Comparison of ENCODE assay signal across 21 mouse cellular contexts in the genomic region with DNA sequence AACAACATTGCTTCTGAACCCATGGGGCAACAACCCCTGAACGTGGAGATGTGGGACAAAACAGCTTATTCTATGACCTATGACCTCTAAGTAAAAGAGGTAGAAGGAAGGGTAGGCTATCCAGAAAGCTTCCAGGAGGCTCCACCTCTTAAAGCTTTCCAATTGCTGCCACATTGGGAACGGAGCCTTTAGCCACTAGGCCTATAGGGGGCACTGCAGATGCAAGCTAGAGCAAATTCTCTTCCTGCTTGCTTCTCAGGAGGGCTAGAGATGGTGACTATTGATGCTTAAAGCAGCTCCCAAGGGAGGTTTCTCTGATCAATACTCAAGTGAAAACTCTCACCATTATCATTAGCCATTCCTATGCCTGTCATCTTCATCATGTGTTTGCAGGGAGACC.
DNase-seq lines count a peak whose midpoint lies in the region; ATAC-seq and TF ChIP-seq lines count a peak whose summit lies in the region.
"Had no signal": no experiment of that assay in that cellular context is flagged by ENCODE, and none has a peak within 500 bp of the region (broad histone marks: within the 10 kb centered on the region; RNA-seq: fewer than 3 reads in every experiment).

No protein-coding gene starts in this region.

- H3K27ac ChIP-seq in forebrain, postnatal 0 days (ENCODE audit: low read depth, low read length): no peak overlapping the region
- no peak overlapping the region for H3K27ac ChIP-seq in forebrain, embryonic 13.5 days
- H3K27ac ChIP-seq in liver, postnatal 0 days (ENCODE audit: low read depth): no peak overlapping the region
- no peak overlapping the region for H3K27ac ChIP-seq in liver, embryonic 12.5 days
- H3K27ac ChIP-seq in CH12.LX (ENCODE audit: insufficient read depth, low read depth): no peak overlapping the region
- no peak overlapping the region for H3K27ac ChIP-seq in cortical plate, adult 2 months (ENCODE audit: insufficient read depth, low read length)
- H3K27ac ChIP-seq: embryonic facial prominence, embryonic 12.5 days; heart, adult 2 months; hindbrain, embryonic 15.5 days; neural tube, embryonic 12.5 days had no signal

- peak; percentile 27 for TF ChIP-seq CTCF in forebrain, postnatal 0 days (IDR thresholded peaks at IDR 0.05; ENCODE audit: low read depth)
- peak; percentile 19; the same call in 1 of the 2 replicates for TF ChIP-seq CTCF in liver, postnatal 0 days (IDR thresholded peaks at IDR 0.05; ENCODE audit: low read depth)
- peak; percentile 36 to 70; a peak in 3 of 4 replicates for TF ChIP-seq CTCF in CH12.LX (conservative IDR thresholded peaks at IDR 0.05 in 1 of 2, IDR thresholded peaks at IDR 0.05 in 1 of 2; ENCODE audit: low read depth in 2 of 2, low read length in 2 of 2)
- TF ChIP-seq CTCF in cortical plate, adult 2 months (IDR thresholded peaks at IDR 0.05; ENCODE audit: extremely low read depth, insufficient read depth, low read length): peak; percentile 43

- H3K4me2 ChIP-seq in forebrain, postnatal 0 days (ENCODE audit: low read depth): no peak overlapping the region
- H3K4me2 ChIP-seq in forebrain, embryonic 13.5 days: no peak overlapping the region
- H3K4me2 ChIP-seq in liver, postnatal 0 days (ENCODE audit: low read depth, low read length): no peak overlapping the region
- no peak overlapping the region for H3K4me2 ChIP-seq in liver, embryonic 12.5 days
- H3K4me2 ChIP-seq in CH12.LX (ENCODE audit: insufficient read depth, low read depth, poor library complexity, severe bottlenecking): no peak overlapping the region
- H3K4me2 ChIP-seq: embryonic facial prominence, embryonic 12.5 days; hindbrain, embryonic 15.5 days; neural tube, embryonic 12.5 days had no signal

- no peak overlapping the region for H3K9ac ChIP-seq in forebrain, postnatal 0 days
- no peak overlapping the region for H3K9ac ChIP-seq in forebrain, embryonic 13.5 days
- no peak overlapping the region for H3K9ac ChIP-seq in liver, postnatal 0 days (replicated peaks)
- H3K9ac ChIP-seq in liver, embryonic 12.5 days: no peak overlapping the region
- no peak overlapping the region for H3K9ac ChIP-seq in CH12.LX (ENCODE audit: insufficient read depth, low read depth)
- H3K9ac ChIP-seq: embryonic facial prominence, embryonic 12.5 days; hindbrain, embryonic 15.5 days; neural tube, embryonic 12.5 days had no signal

- 31% methylated on average over 2 of the region's 2 CpGs for WGBS in forebrain, postnatal 0 days
- 24% methylated on average over 2 of the region's 2 CpGs for WGBS in forebrain, embryonic 13.5 days
- WGBS in liver, postnatal 0 days (ENCODE audit: insufficient replicate concordance): 29% methylated on average over 2 of the region's 2 CpGs
- 12% methylated on average over 2 of the region's 2 CpGs for WGBS in liver, embryonic 12.5 days (ENCODE audit: insufficient replicate concordance)

- no peak for ATAC-seq in forebrain, postnatal 0 days
- no peak for ATAC-seq in forebrain, embryonic 13.5 days
- no peak for ATAC-seq in liver, postnatal 0 days
- ATAC-seq in liver, embryonic 12.5 days: no peak
- ATAC-seq: forebrain, embryonic 14.5 days had no signal

- peak; percentile 44 for TF ChIP-seq RAD21 in CH12.LX (IDR thresholded peaks at IDR 0.05; ENCODE audit: low read depth, low read length)

- H3K4me3 ChIP-seq in forebrain, postnatal 0 days (ENCODE audit: low read depth, low read length): no peak overlapping the region
- no peak overlapping the region for H3K4me3 ChIP-seq in forebrain, embryonic 13.5 days
- H3K4me3 ChIP-seq in liver, postnatal 0 days (ENCODE audit: low read depth, low read length): no peak overlapping the region
- no peak overlapping the region for H3K4me3 ChIP-seq in liver, embryonic 12.5 days
- H3K4me3 ChIP-seq in CH12.LX (replicated peaks in 1 of 3; ENCODE audit: low read depth in 2 of 3, low read length in 2 of 3, poor library complexity in 1 of 3): no peak overlapping the region
- H3K4me3 ChIP-seq in cortical plate, adult 2 months (ENCODE audit: insufficient read depth, low read length): no peak overlapping the region
- H3K4me3 ChIP-seq: embryonic facial prominence, embryonic 12.5 days; erythroblast, embryonic 14.5 days; heart, adult 2 months; hindbrain, embryonic 15.5 days; neural tube, embryonic 12.5 days had no signal

- H3K27me3 ChIP-seq in forebrain, postnatal 0 days (ENCODE audit: insufficient read depth, low read length): no peaks in the 10 kb centered on the region
- no peaks in the 10 kb centered on the region for H3K27me3 ChIP-seq in forebrain, embryonic 13.5 days
- H3K27me3 ChIP-seq in liver, postnatal 0 days (ENCODE audit: insufficient read depth, low read length): no peaks in the 10 kb centered on the region
- H3K27me3 ChIP-seq in liver, embryonic 12.5 days (replicated peaks): no peaks in the 10 kb centered on the region
- H3K27me3 ChIP-seq in CH12.LX (replicated peaks): peaks cover 58% of the 10 kb centered on the region
- H3K27me3 ChIP-seq: embryonic facial prominence, embryonic 12.5 days; hindbrain, embryonic 15.5 days; neural tube, embryonic 12.5 days had no signal

- no peaks in the 10 kb centered on the region for H3K79me2 ChIP-seq in CH12.LX (replicated peaks; ENCODE audit: control insufficient read depth, extremely low read depth, insufficient read depth, poor library complexity, severe bottlenecking)

- DNase-seq in forebrain, postnatal 0 days: no peak
- DNase-seq in liver, postnatal 0 days: no peak
- peak; percentile 18 for DNase-seq in CH12.LX (ENCODE audit: extremely low read depth)
- DNase-seq in spleen, adult 12 weeks (ENCODE audit: low spot score): no peak
- DNase-seq in testis, postnatal 10 days (ENCODE audit: low spot score): no peak
- DNase-seq: cerebellum, adult 9-11 months; gastrocnemius, postnatal 25 days; heart, adult 2 months; heart, postnatal 36 days; kidney, adult 11 months; left cerebral cortex, postnatal 4 days; liver; spleen, adult 18-20 months had no signal

- no peaks in the 10 kb centered on the region for H3K36me3 ChIP-seq in forebrain, postnatal 0 days (ENCODE audit: insufficient read depth)
- no peaks in the 10 kb centered on the region for H3K36me3 ChIP-seq in forebrain, embryonic 13.5 days (ENCODE audit: poor library complexity, severe bottlenecking)
- H3K36me3 ChIP-seq in liver, postnatal 0 days (replicated peaks; ENCODE audit: insufficient read depth, low read length): no peaks in the 10 kb centered on the region
- H3K36me3 ChIP-seq in liver, embryonic 12.5 days: no peaks in the 10 kb centered on the region
- H3K36me3 ChIP-seq in CH12.LX (replicated peaks in 1 of 2; ENCODE audit: control insufficient read depth in 1 of 2, insufficient read depth in 1 of 2, low read length in 1 of 2): no peaks in the 10 kb centered on the region
- H3K36me3 ChIP-seq: embryonic facial prominence, embryonic 12.5 days; hindbrain, embryonic 15.5 days; neural tube, embryonic 12.5 days had no signal

- TF ChIP-seq POLR2A in CH12.LX (IDR thresholded peaks at IDR 0.05; ENCODE audit: low read depth, low read length): no peak
- no peak for TF ChIP-seq POLR2A in cortical plate, adult 2 months (IDR thresholded peaks at IDR 0.05; ENCODE audit: extremely low read depth, insufficient read depth, low read length)

- in situ Hi-C loops in CH12.LX (cut with MboI; ENCODE audit: low pct_ligation_motif_present, low pct_unique_long_range_greater_than_20kb, low sequenced_read_pairs): loop anchor here (25.0 kb wide), 1 partner anchor 298 kb away; no protein-coding TSS in a partner anchor

- TF ChIP-seq EP300 in liver, postnatal 0 days (IDR thresholded peaks at IDR 0.05; ENCODE audit: low read depth): no peak
- TF ChIP-seq EP300 in CH12.LX (IDR thresholded peaks at IDR 0.05; ENCODE audit: low read length): no peak

- dilution Hi-C loops in CH12.LX (cut with MboI; ENCODE audit: extremely low pct_ligation_motif_present, extremely low pct_unique_long_range_greater_than_20kb, low sequenced_read_pairs): no loop called here

- H3K4me1 ChIP-seq in forebrain, postnatal 0 days (ENCODE audit: insufficient read depth): no peaks in the 10 kb centered on the region
- H3K4me1 ChIP-seq in forebrain, embryonic 13.5 days: no peaks in the 10 kb centered on the region
- H3K4me1 ChIP-seq in liver, postnatal 0 days (ENCODE audit: insufficient read depth): no peaks in the 10 kb centered on the region
- no peaks in the 10 kb centered on the region for H3K4me1 ChIP-seq in liver, embryonic 12.5 days
- H3K4me1 ChIP-seq in CH12.LX (ENCODE audit: control insufficient read depth in 1 of 2, insufficient read depth in 2 of 2): no peaks in the 10 kb centered on the region
- no peaks in the 10 kb centered on the region for H3K4me1 ChIP-seq in cortical plate, adult 2 months (ENCODE audit: control insufficient read depth, insufficient read depth, low read length)
- H3K4me1 ChIP-seq: embryonic facial prominence, embryonic 12.5 days; hindbrain, embryonic 15.5 days; neural tube, embryonic 12.5 days had no signal

- H3K9me3 ChIP-seq in forebrain, postnatal 0 days (ENCODE audit: low read length): no peaks in the 10 kb centered on the region
- no peaks in the 10 kb centered on the region for H3K9me3 ChIP-seq in forebrain, embryonic 13.5 days (replicated peaks)
- H3K9me3 ChIP-seq in liver, postnatal 0 days (ENCODE audit: low read length): no peaks in the 10 kb centered on the region
- H3K9me3 ChIP-seq in liver, embryonic 12.5 days (replicated peaks): no peaks in the 10 kb centered on the region
- no peaks in the 10 kb centered on the region for H3K9me3 ChIP-seq in CH12.LX (replicated peaks; ENCODE audit: low read length)
- H3K9me3 ChIP-seq: embryonic facial prominence, embryonic 12.5 days; hindbrain, embryonic 15.5 days; neural tube, embryonic 12.5 days had no signal

TF ChIP-seq in CH12.LX, 34 proteins besides CTCF, POLR2A, EP300 and RAD21:
- TF ChIP-seq ELF1 (IDR thresholded peaks at IDR 0.05; ENCODE audit: low read depth, low read length) (0 out of 2 replicates have a peak, but pooled peaks have one; percentile 31), IRF4 (IDR thresholded peaks at IDR 0.05; ENCODE audit: low read depth, low read length) (no peak), SMC3 (IDR thresholded peaks at IDR 0.05; ENCODE audit: low read depth, low read length) (peak; percentile 28)
TF ChIP-seq in CH12.LX: peak in this region for 2.
